Mouse (Mus musculus) gastrocnemius, adult 8-10 months (tissue): ENCODE measurements at regions not wholly inside any gene's neighbourhood (a gene's known extent, or its start where the extent isn't known, plus 50 kb on each side); places are given as distances from the start of the nearest gene placed in this dataset.
"Not testable (repeated sequence)": the region's sequence is repeated elsewhere in the genome, so short reads cannot be mapped to it uniquely, and the experiment has no call there.

Experiments used
- DNase-seq, 2 experiments: peaks; one replicate each; pipeline ENCODE4 v3.0.0; 2022; ENCODE audit warnings: low spot score in 2 of 2

DNA sequence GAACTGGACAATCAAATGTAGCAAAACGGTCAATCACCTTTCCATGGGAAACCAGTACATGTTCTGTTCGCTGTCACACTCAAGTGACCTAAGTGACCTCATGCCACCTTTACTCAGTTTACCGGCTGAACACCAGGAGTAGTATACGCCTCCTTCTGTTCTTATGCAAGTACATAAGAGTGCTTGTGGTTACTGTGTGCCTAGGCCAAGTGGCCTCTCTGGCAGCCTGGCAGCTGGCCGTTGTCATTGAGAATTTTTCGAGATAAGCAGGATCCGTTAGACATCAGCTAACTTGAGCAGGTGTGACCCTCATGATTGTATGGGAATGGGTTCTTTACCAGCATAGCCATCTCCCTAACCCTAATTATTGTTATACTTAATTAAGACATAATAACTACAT lies 167.5 kb downstream of the Tomm20 start:
- no peak for DNase-seq

DNA sequence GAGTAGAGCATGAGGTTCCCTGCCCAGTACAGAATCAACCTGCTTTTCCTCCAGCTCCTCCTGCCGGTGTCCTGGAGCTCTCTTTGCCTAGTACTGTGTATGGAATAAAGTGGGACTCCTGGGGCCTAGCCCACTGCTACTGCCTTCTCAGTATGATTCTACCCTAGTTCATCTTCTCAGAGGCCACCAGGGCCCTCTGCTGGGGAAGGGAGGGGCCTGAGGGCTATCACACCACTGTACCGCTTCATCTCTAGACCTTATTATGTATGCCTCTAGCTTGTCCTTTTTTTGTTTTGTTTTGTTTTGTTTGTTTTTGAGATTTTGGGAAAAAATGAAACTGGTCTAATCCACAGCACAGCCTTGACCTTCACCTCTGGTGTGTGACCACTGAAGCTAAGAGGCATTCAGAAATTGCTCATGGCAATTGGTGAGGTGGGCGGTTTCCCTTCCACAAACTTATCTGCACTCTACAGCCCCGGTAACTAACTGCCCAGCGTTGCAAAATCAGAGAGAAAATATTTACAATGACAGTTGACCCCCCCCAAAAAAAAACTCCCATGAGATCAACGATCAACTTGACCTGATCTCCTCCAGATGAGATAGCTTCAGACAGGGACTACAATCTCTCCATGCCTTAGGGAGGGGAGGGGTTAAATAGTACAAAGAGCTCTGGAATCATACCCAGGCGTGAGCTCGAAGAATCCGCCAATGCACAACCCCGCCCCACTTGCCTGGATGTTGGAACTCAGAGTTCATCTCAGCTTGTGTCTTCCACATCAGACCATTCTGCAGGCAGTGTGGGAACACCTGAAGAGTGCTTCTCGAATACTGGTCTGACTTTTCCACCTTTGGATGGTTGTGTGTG lies 168.8 kb downstream of the Tomm20 start:
- DNase-seq: no peak

DNA sequence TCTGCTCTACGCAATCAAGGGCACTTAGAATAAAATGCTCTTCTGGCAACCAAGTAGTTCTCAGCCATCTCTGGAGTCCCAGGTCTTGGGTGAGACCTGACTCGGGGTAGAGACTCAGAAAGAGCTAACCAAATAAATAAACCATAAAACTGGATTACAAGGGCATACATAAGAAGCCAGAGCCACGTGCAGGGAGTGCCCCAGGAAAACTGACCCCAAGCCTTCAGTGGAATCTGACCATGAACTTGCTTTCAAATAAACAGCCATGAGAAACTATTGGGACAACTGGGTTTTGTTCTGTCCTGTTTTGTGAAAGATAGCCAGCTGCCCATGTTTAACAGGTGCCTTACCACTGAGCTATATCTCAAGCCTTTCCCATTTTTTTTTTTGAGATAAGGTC lies 170.3 kb downstream of the Tomm20 start:
- DNase-seq: no peak

DNA sequence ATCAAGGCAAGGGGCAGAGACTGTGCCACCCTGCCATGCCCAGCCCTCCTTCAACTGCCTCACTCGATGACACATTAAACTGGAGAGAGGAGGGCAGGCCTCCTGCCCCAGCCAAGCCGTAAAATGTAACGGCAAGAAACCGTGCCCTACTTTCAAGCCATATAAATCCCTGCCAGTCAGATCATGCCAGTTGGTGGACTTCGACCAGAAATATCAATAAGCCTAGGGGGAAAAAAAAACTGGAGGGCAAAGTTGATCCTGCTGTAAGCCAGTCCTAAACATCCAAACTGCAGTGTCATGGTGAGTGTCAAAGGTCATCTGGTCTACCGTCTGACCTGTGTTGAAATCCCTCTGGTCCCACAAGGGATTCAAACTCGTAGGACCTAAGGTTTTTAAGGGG lies 170.8 kb downstream of the Tomm20 start:
- peak in 1 of 2 experiments; percentile 36 for DNase-seq

DNA sequence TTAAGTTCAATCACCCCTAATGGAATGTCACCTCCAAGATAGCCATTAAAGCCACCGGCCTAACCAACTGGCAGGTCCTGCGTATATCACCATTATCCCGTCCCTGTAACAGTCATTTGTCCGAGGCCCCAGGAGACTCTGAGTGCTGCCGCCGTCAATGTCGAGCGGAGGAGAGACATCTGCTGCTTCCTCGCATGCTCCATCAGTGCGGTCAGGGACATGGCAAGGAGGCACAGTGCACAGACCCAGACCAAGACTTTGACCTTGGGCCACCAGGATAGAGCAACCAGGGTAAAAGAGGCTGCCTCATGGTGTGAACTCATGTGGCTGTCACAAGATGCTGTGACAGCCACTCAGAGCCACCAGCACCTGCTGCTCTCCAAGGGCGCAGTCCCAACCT lies 172.9 kb downstream of the Tomm20 start:
- DNase-seq: no peak

DNA sequence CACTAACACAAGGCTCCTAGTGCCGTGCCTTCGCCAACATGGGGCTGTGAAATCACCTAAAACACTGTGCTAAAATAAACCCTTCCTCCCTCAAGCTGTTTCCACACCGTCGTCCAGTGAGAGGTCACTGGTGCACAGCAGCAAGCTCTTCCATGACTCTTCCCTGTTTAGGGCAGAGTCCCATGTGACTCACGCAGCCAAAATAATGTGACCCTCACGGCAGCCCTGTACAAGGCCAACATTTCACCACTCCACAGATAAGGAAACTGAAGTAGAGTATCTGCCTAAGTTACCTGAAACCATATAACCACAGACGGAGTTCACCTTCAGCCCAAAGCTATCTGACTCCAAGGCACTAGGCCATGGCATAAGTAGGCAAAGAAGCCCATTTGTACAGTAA lies 173.4 kb downstream of the Tomm20 start:
- DNase-seq: no peak

DNA sequence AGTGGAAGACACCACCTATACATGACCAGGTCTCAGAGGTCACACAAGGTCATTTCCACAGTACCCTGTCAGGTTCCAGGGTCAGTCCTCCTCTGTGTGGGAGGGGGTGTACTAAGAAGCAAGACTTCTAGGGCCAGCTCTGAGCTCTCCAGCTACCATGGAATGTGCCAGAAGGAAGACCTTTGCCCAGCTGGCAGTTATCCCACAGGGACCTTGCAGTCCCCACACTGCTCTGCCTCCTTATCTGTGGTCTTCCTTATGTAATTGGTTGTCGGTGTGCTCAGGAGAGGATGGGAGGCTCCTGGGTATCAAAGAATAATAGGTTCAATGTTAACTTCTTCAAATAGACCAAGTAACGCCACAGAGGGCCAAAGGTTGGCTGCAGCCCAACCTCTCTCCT lies 175.3 kb downstream of the Tomm20 start:
- DNase-seq: not testable (repeated sequence)

DNA sequence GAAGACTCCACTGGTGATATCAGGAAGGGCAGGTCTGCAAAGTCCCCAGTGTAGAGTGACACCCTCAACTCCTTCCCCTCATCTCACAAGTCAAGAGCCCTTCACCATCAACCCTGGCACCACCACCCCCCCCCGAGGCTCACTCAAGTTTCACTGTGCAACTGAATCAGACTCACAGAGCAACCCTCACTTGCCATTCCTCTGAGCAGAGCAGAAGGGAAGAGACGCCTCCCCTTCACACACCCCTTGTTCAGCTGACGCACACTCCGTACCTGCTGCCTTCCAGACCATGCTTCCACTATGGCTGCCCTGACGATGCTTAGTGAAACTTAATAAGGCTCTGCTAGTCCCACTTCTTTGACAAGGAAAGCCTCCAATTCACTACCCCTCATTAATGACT lies 174.4 kb upstream of the Irf2bp2 start:
- DNase-seq: no peak

DNA sequence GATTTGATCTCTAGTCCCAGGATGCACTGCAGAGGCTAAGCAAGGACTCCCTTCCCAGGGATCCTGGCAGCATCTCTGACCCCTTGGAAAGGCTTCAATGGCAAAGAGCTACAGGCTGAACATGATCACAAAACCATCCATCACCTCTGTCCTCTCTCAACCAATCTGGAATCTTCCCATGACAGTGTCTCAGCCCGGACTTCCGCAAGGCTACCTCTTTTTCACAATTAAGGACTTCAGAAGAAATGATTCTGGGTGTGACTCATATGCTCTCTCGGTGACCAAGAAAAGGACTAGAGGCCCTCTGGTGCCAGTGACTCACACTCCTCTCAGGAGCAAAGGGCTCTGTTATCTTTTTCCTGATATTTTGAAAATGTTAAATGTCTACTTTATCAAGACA lies 173.6 kb upstream of the Irf2bp2 start:
- no peak for DNase-seq

DNA sequence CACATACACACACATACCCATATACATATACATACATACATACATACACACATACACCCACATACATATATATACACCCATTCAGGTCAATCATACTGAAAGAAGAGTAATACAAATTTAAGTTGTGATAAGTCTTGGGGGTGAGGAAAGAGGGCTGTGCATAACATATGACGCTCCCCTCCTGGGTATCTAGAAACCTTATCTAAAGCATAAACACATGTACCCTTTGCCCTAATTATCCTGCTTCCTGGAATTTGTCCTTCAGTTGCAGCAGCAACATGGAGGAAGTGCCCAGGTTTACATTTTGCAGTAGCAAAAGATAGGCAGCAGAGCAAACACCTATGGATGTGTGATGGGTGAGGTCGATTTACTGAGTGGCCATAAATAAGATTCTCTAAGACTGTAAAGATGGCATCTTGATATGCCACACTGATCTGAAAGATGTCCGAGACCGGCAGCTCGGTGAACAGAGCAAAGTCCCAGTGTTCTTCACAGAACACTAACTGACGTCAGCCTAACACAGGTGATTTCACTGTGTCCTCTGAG lies 172.0 kb upstream of the Irf2bp2 start:
- no peak for DNase-seq

DNA sequence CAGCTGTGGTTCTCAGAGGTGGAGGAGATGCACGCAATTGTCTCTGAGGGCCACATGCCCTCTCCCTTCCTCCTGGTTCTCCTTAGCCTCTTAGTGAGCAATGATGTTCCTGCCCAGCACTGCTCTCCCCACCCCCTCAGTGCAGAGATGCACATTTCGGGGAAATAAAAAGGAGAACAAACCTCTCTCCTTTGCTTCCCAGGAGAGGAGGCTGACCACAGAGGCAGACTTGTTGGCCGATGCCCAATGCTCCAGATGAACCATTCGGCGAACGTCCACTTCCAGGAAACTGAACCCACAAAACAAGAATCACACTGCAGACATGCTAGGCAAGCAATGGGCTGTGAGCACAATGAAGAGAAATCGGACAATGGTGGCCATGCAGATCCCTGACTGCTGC lies 169.8 kb upstream of the Irf2bp2 start:
- DNase-seq: peak; percentile 33

DNA sequence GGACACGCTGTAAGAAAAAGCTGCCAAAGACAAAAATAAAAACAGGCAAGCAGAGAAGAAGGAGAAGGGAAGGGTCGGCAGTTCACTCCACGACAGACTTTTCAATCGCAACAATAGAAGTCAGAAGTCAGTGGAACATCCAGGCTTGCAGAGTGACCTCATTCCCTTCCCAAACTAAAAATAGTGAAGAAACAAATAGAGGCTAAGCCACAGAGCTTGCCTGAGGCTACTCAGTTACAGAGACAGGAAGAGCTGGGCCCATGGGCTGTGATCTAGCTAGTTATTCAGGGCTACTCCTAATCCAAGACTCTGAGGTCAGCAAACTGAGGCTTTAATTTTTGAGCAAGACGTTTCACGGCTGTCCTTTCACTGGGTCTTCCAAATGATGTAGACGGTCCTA lies 165.9 kb upstream of the Irf2bp2 start:
- DNase-seq: peak in 1 of 2 experiments; percentile 31

DNA sequence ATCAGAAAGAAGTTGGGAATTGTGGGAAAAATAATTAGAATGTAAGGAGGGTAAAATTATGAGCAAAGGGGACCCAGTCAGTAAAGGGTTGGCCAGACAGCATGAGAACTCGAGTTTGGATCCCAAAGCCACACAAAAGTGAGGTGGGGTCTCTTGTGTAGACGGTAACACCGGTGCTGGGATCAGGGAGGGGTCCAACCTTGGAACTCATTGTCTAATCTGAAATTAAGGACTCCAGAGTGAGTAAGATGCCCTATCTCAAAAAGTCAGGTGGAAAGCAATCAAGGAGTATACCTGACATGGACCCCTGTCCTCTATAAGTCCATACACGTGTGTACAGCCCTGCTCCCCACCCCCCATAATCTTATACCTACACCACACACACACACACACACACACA lies 165.2 kb upstream of the Irf2bp2 start:
- no peak for DNase-seq

DNA sequence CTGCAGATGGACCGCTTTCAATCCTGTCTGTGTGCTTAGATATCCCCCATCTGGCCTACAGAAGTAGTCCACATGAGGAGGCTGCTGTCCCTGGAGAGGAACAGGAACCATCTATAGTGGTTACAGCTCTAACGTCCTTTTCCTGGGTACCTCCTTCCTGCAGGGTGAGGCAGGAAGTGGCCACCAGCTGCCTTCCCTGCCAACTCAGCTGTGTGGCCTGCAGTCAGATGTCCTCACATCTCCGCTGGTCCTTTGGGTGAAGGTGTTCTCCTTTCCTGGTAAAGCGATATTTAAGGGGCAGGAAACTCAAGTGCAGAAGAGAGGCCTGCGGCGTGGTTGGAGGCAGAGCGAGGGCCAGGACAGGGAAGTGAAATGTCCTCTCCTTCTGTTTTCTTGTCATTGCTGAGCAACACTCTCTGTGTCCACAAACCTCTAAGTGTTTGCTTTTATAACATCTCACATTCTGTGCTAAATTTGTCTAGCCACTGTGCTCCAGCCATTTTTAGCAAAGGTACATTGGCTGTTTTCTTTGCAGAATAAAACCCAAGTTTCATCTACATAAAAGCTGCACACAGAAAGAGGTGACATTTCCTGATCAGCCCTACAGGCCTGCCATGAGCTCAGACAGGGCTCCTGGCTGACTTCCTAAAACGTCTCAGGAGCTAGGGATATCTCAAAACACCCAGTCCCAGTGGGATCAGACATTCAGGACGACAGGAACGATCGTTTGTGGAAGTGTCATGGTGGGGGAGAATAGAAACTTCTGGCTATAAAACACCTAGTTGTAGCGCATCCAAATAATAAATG lies 164.4 kb upstream of the Irf2bp2 start:
- no peak for DNase-seq

DNA sequence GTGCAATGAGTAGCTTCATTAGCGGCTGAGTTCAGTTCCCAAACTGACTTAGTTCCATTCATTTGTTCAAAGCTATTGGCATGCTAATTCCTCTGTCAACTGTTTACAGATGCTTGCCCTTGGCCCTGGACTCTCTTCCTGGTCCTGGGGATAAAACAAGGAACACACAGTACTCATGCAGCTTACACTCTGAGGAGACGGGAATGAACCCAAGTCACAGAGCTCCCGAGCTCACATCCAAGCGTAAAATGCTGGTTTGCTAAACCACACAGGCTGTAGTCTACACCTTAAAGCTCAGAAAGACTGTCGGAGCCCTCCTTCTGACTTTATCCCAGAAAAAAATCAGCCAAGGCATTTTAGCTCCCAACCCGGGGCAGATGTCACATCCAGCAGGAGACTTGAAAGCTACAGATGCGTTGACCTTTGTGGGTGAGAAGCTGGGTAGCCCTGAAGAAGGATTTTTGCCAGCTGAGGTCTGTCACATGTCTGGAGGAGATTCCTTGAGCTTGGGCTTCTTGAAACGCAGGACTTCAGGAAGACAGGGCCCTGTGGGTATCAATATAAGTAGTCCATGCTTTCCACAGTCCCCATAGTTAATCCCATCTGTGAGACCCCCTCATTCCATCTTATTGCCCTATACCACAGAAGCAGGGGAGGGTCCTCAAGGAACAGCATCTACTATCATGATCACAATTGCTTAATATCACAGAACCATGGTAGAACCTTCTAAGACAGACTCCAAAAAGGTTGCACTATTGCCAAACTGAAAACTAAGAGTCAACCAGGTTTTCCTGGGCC lies 162.7 kb upstream of the Irf2bp2 start:
- DNase-seq: no peak

DNA sequence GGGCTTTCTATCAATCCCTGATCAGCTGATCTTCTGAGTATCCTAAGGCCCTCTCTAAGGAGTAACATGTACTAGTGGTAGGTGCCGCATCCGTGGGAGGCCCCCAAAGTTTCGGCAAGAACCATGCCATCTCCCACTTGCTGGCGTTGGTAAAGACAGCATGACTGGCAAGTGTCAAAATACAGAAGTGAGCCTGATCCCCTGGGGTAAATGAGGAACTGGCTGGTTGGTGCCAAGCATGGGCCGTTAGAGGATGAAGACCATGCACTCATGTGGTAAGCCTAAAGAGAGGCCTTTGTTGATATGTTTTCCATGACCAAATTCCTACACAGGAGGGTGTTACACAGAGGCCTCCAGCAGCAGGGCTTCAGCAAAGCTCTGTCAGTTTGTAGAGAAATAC lies 161.9 kb upstream of the Irf2bp2 start:
- DNase-seq: no peak

DNA sequence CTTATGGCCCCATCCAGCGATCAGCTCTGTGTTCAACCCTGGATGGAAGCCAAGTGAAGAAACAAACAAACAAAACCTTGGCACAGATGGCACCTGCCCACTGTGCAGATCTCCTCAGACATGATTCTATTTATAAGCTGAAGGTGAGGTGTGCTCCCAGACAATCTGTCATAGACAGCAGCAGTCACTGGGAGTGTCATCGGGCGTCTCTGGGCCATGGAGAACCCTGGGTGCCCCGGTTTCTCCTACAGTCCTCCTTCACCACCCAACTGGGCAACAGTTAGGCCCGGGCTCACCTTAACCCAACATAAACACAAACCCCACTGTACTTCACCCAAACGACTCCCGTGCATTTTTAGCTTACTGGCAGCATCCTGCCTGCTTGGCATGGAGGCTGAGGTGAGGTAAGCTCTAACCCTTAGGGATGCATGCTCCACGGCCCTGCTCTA lies 160.6 kb upstream of the Irf2bp2 start:
- no peak for DNase-seq

DNA sequence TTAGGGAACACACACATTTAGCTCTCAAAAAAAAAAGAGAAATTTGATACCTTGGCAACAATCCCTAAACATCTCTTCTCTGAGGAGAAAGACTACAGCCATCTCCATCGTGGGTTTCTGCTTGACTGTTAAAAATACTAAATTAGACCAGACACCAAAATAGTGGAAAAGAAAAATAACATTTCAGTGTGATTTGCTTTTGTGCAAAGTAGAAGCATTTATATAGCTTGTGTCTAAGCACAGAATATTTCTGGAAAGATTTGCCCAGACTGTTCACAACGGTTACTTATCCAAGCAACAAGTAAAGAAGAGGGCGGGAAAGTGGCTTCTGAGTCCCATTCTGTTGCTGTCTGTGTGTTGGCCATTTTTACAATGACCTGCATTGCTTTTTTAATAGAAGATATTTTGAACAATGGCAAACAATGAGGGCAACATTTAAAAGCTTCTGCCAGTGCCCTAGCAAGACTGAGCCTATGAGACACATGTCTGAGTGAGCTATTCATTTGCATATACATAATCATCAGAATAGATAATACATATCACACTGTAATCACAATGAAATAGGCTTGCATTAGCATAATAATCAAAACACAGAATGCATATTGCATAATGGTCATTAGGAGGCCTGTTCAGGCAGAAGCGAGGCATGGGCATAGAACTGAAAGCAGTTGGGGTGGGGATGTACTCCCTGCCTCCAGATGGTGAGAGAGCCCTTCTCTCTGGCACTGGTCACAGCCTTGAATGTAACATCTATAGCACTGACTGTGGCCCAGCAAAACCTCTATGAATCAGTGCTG lies 159.5 kb upstream of the Irf2bp2 start:
- no peak for DNase-seq

DNA sequence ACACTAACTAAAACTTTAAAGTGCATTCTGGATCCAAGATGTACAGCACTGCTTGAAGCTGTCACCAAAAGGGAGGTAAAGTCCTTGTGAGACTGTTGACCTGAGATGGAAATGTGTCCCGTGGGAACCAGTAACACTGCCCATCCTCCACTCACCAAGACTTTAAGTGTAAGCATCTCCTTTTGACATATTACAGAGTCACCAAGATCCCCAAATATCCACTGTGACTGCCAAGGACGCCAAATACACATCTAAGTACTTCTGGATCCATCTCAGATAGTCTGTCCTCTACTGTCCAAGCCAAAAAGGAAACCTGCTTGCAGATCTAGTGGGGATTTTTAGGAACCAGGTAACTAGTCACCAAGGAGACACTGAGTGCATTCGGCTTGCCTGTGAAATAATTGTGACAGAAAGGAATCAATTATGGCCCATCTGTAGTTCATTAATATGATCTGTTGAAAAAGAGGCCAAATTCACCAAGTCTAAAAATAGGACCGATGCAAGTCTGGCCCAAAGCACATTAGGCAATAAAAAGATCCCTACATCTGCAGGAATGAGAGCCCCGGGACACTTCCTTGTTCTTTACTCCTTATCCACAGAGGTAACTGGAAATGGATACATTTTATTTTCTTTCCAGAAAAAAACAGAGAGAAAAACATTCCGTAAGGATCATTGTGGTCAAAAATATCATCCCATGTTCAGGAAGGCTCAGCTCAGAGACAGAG lies 157.8 kb upstream of the Irf2bp2 start:
- no peak for DNase-seq
